Mouse (Mus musculus) cerebellum, adult 2 months (tissue): ENCODE results near the gene Dusp9.

Experiments
- CTCF ChIP-seq: fragments of 200-500 bp; IDR thresholded peaks from 2 replicates; pipeline ENCODE4 v1.5.1; 2011; ENCODE audit warnings: low read depth, mild to moderate bottlenecking, control low read depth, low read length, moderate library complexity, borderline replicate concordance; ENCODE audit not compliant: insufficient read depth
- POLR2A ChIP-seq: fragments of 200-500 bp; IDR thresholded peaks from 2 replicates; pipeline ENCODE4 v1.6.1; 2011; ENCODE audit warnings: low read length, control low read depth, borderline replicate concordance; ENCODE audit not compliant: insufficient read depth

- peak; percentile 64; the same call in 1 of the 2 replicates for TF ChIP-seq CTCF
- TF ChIP-seq POLR2A, result no peak
These were observed 32.8 kb downstream of the Dusp9 start for GRCm38 (mm10) chrX:73672031-73672431.
